Comparison of ENCODE assay signal across 8 mouse cellular contexts in the genomic region with DNA sequence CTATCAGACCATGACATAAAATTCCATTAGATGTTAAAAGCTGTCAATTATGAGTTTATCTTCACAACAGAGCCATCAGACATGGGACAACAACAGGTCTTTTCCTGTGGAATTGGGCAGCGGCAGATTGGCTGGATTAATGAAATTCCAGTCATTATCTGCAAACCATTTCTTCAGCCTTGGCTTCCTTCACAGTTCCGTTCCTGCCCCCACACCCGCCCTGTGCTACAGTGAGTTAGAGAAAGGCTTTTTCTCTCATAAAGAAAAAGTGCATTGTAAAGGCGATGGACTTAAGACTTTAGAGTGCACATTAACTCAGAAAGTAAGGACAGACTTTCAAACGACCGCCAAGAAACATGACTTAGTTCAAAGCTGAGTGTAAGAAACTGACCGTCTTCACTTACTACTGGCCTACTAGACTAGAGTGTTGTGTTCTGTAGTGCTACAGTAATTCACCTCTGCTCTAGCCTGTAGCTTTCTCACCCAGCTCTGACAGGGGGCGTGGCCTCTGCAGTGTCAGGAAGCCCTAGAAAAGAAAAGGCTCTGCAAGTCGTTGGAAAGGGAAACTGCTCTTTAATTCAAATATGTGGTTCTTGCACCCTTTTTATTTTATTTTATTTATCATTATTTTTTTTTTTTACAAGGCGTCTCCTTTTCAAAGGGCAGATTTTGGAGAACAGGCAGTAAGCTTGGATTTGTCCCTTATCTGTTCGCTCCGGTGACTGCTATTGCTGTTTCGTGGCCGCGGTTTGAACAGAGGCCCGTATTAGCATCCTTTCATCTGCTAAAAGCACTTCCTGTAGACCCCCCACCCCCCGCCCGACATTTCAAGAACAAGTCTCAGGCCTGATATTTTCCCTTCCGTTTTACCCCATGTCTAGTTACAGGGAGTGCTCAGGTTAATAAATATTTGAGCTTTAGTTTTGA. TPM values are rescaled to one million over a fixed set of nuclear protein-coding genes. Genes with fewer than 3 reads are reported as not detected.
DNase-seq lines count a peak whose midpoint lies in the region; ATAC-seq lines count a peak whose summit lies in the region.

No protein-coding gene starts in this region.

- H3K9me3 ChIP-seq in forebrain, embryonic 15.5 days, result no peaks in the 10 kb centered on the region
- no peaks in the 10 kb centered on the region for H3K9me3 ChIP-seq in liver, embryonic 15.5 days (replicated peaks)

- ATAC-seq in forebrain, embryonic 15.5 days (replicated peaks), result peak; percentile 67
- peak; percentile 83 for ATAC-seq in inflammation-experienced regulatory T-cells, adult 6 months
- no peak for ATAC-seq in liver, embryonic 15.5 days (ENCODE audit: insufficient read depth)

- H3K36me3 ChIP-seq in forebrain, embryonic 15.5 days, result no peaks in the 10 kb centered on the region
- H3K36me3 ChIP-seq in liver, embryonic 15.5 days (replicated peaks), result no peaks in the 10 kb centered on the region

- peaks cover 9% of the 10 kb centered on the region for H3K4me1 ChIP-seq in forebrain, embryonic 15.5 days
- no peaks in the 10 kb centered on the region for H3K4me1 ChIP-seq in liver, embryonic 15.5 days (replicated peaks)

- no peak overlapping the region for H3K9ac ChIP-seq in forebrain, embryonic 15.5 days (replicated peaks)
- H3K9ac ChIP-seq in liver, embryonic 15.5 days, result no peak overlapping the region

- peak overlapping the region; percentile 28 for H3K4me2 ChIP-seq in forebrain, embryonic 15.5 days (replicated peaks)
- H3K4me2 ChIP-seq in liver, embryonic 15.5 days, result peak overlapping the region; percentile 29

- no peaks in the 10 kb centered on the region for H3K27me3 ChIP-seq in forebrain, embryonic 15.5 days
- no peaks in the 10 kb centered on the region for H3K27me3 ChIP-seq in liver, embryonic 15.5 days

- peak overlapping the region; percentile 8; the same call in 1 of the 2 replicates for H3K4me3 ChIP-seq in forebrain, embryonic 15.5 days
- no peak overlapping the region for H3K4me3 ChIP-seq in liver, embryonic 15.5 days (replicated peaks)

- peak; percentile 12 for DNase-seq in urinary bladder, postnatal 14 days (ENCODE audit: low spot score)
- no peak for DNase-seq in urinary bladder, postnatal 4 days (ENCODE audit: low spot score in 2 of 2)
- peak; percentile 57 for DNase-seq in testis, postnatal 10 days (ENCODE audit: low spot score)
- no peak for DNase-seq in spleen, postnatal 4 days (ENCODE audit: low spot score in 2 of 2)
- DNase-seq in right cerebral cortex, postnatal 14 days, result no peak

- peak overlapping the region; percentile 55 for H3K27ac ChIP-seq in forebrain, embryonic 15.5 days (replicated peaks)
- H3K27ac ChIP-seq in liver, embryonic 15.5 days (replicated peaks), result no peak overlapping the region

- WGBS in forebrain, embryonic 15.5 days, result 32% methylated on average over 19 of the region's 19 CpGs
- WGBS in liver, embryonic 15.5 days (ENCODE audit: insufficient replicate concordance), result 23% methylated on average over 19 of the region's 19 CpGs

RNA-seq across cellular contexts. Expression of a gene that starts 33.2 kb away (rescaled TPM):
- not detected in 2 replicates for polyA plus RNA-seq in forebrain, embryonic 15.5 days (2015; fragmentation: Nextera tagmentation; extraction: Ambion mirVana)
- not detected for polyA plus RNA-seq in inflammation-experienced regulatory T-cells, adult 6 months (2017; shearing (Covaris generic))
- polyA plus RNA-seq in liver, embryonic 15.5 days (2015; fragmentation: Nextera tagmentation; extraction: Ambion mirVana), result not detected in 2 replicates

Comparison
In these comparisons a context has a peak if more than half of its experiments do, and no peak if none do; other contexts are left out.
1. DNase-seq: peak in urinary bladder, postnatal 14 days (single experiment) and testis, postnatal 10 days (single experiment); none in urinary bladder, postnatal 4 days (0 of 2), spleen, postnatal 4 days (0 of 2) and right cerebral cortex, postnatal 14 days (single experiment).